Mouse (Mus musculus) right cerebral cortex, adult 2 months (tissue): ENCODE results near the gene Zbtb41.
"Not testable (repeated sequence)": the region's sequence is repeated elsewhere in the genome, so short reads cannot be mapped to it uniquely, and the experiment has no call there.

Experiments
- DNase-seq, 2 experiments: peaks; one replicate each; pipeline ENCODE4 v3.0.0; 2021 to 2022; ENCODE audit warnings: low spot score in 2 of 2

Gene Zbtb41

GRCm38 (mm10) chr1:139421875-139422791 lies at the start of gene Zbtb41:
Zbtb41 (plus strand) TSS chr1:139422288.
- DNase-seq = peak; percentile 86 to 87

GRCm38 (mm10) chr1:139375900-139376299 lies 46.2 kb upstream of the Zbtb41 start:
- DNase-seq = no peak

GRCm38 (mm10) chr1:139376638-139377286 lies 45.3 kb upstream of the Zbtb41 start, which contains the start of gene Crb1:
Crb1 (minus strand) TSS chr1:139377100.
- DNase-seq = peak in 1 of 2 experiments; percentile 5

- no peak for DNase-seq
Observed at GRCm38 (mm10) chr1:139378861-139379620, 43.0 kb upstream of the Zbtb41 start.

- no peak for DNase-seq
Observed at GRCm38 (mm10) chr1:139379621-139379984, 42.5 kb upstream of the Zbtb41 start.

GRCm38 (mm10) chr1:139391747-139392146 lies 30.3 kb upstream of the Zbtb41 start:
- no peak for DNase-seq

GRCm38 (mm10) chr1:139396589-139396988 lies 25.5 kb upstream of the Zbtb41 start:
- DNase-seq = no peak

- DNase-seq = no peak
Observed at GRCm38 (mm10) chr1:139405766-139406165, 16.3 kb upstream of the Zbtb41 start.

GRCm38 (mm10) chr1:139407701-139408100 lies 14.4 kb upstream of the Zbtb41 start:
- no peak for DNase-seq

GRCm38 (mm10) chr1:139412365-139412764 lies 9.7 kb upstream of the Zbtb41 start:
- not testable (repeated sequence) for DNase-seq

GRCm38 (mm10) chr1:139413465-139413864 lies 8.6 kb upstream of the Zbtb41 start:
- no peak for DNase-seq

- DNase-seq = no peak
Observed at GRCm38 (mm10) chr1:139421521-139421874, 590 bp upstream of the Zbtb41 start.

GRCm38 (mm10) chr1:139422941-139423340 lies 853 bp downstream of the Zbtb41 start:
- DNase-seq = peak in 1 of 2 experiments; percentile 12

GRCm38 (mm10) chr1:139423931-139424330 lies 1.8 kb downstream of the Zbtb41 start:
- peak in 1 of 2 experiments; percentile 9 for DNase-seq

- no peak for DNase-seq
Observed at GRCm38 (mm10) chr1:139425006-139425405, 2.9 kb downstream of the Zbtb41 start.

- no peak for DNase-seq
Observed at GRCm38 (mm10) chr1:139438373-139438772, 16.3 kb downstream of the Zbtb41 start.

GRCm38 (mm10) chr1:139443103-139443502 lies 21.0 kb downstream of the Zbtb41 start:
- not testable (repeated sequence) for DNase-seq

- DNase-seq = peak; percentile 88 to 89
Observed at GRCm38 (mm10) chr1:139454340-139455225, 32.5 kb downstream of the Zbtb41 start, which contains the start of gene Aspm. Aspm (plus strand) TSS chr1:139454772.

- DNase-seq = no peak
Observed at GRCm38 (mm10) chr1:139455226-139455869, 33.3 kb downstream of the Zbtb41 start.

- DNase-seq = no peak
Observed at GRCm38 (mm10) chr1:139460807-139461206, 38.7 kb downstream of the Zbtb41 start.
